Mouse (Mus musculus) liver, postnatal 0 days (tissue): Measurements from ENCODE around the gene Myo9a.

Experiments used
- CTCF ChIP-seq: sonication (generic); IDR thresholded peaks from 2 replicates; pipeline ENCODE4 v1.5.1; 2016; ENCODE audit warnings: antibody characterized with exemption, low read depth
- EP300 ChIP-seq: IDR thresholded peaks from 2 replicates; pipeline ENCODE4 v1.6.1; 2016; ENCODE audit warnings: antibody characterized with exemption, low read depth, mild to moderate bottlenecking

- TF ChIP-seq CTCF: no peak
- TF ChIP-seq EP300: no peak
Measured at GRCm38 (mm10) chr9:59725515-59725914, 25.2 kb upstream of the Myo9a start.
